Mouse (Mus musculus) brain, embryonic 14.5 days (tissue): ENCODE data around the gene Kmt5b.

ENCODE experiments used
- CTCF ChIP-seq: fragments of 200-500 bp; IDR thresholded peaks from 2 replicates; pipeline ENCODE4 v1.5.1; 2012; ENCODE audit warnings: inconsistent platforms, mild to moderate bottlenecking, moderate library complexity, borderline replicate concordance; ENCODE audit not compliant: insufficient read depth, insufficient read length; ENCODE audit errors: extremely low read depth
- POLR2A ChIP-seq: fragments of 200-500 bp; IDR thresholded peaks from 2 replicates; pipeline ENCODE4 v1.6.1; 2012; ENCODE audit warnings: mild to moderate bottlenecking, inconsistent platforms, borderline replicate concordance; ENCODE audit not compliant: poor library complexity, insufficient read depth, insufficient read length, severe bottlenecking; ENCODE audit errors: extremely low read depth

GRCm38 (mm10) chr19:3757861-3758260, 9.4 kb upstream of the Kmt5b start:
- TF ChIP-seq POLR2A (no peak), CTCF (no peak)
